Mouse (Mus musculus): ENCODE data around the gene Npat.

DNA sequence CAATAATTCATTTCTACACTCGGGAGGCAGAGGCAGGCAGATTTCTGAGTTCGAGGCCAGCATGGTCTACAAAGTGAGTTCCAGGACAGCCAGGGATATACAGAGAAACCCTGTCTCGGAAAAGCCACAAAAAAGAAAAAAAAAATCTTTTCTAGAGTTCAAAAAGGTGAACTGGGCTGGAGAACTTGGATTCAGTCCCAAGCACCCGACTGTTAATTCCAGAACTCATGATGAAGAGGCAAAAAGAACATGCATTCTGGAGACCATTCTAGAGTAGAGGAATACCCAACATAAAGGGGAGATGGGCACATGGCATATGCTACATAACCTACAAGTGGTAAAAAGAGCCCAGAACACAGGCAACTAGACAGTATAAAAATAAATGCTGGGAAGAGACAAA is 71.0 kb downstream of the Npat start:
- TF ChIP-seq ZC3H11A (IDR thresholded peaks at IDR 0.05; ENCODE audit: borderline replicate concordance, low read depth, low read length), result no peak
- no peak for TF ChIP-seq ZNF384 (IDR thresholded peaks at IDR 0.05; ENCODE audit: low read depth, low read length)
- TF ChIP-seq CHD2 (IDR thresholded peaks at IDR 0.05; ENCODE audit: low read depth, low read length), result no peak

Data from ES-E14 (cell line).